Mouse (Mus musculus) natural killer cell, adult 2 months (primary cell): ENCODE measurements around the gene Sema4d.
A peak's percentile ranks its signal among the peaks of the same experiment; 100 is the strongest.

Experiments
- DNase-seq, 2 experiments: peaks; one replicate each; pipeline ENCODE4 v3.0.0; 2022; ENCODE audit warnings: low spot score in 2 of 2

Sema4d gene

GRCm38 (mm10) chr13:51643924-51644828 is 149.4 kb downstream of the Sema4d start:
- no peak for DNase-seq

GRCm38 (mm10) chr13:51642171-51642778 is 151.3 kb downstream of the Sema4d start:
- no peak for DNase-seq

GRCm38 (mm10) chr13:51641424-51641823 is 152.1 kb downstream of the Sema4d start:
- DNase-seq: no peak

- peak in 1 of 2 experiments; percentile 11 for DNase-seq
Measured at GRCm38 (mm10) chr13:51638958-51639357, 154.6 kb downstream of the Sema4d start.
